Mouse (Mus musculus) heart, adult 18-20 months (tissue): ENCODE results near the gene Phyh. TPM values are rescaled to one million over a fixed set of nuclear protein-coding genes. Genes with fewer than 3 reads are reported as not detected.

Experiments
- total RNA-seq, 2 experiments: library from RNA; stranded (reverse); gene quantifications; 2 replicates each; pipeline ENCODE4 v1.2.3; 2021

Gene Phyh
- total RNA-seq, 2 experiments from 2014 or later, result 810 to 890 TPM

Other genes starting within 250 kb of the Phyh start
- gene Bend7, start 201.2 kb upstream of the Phyh start, total RNA-seq, result 1 to 10 TPM; 5.3 to 5.7 TPM
- 10 to 100 TPM; 12.0 to 13.0 TPM for gene Sephs1, start 37.5 kb upstream of the Phyh start, total RNA-seq
- under 1 TPM in 1 of 2 experiments, not detected in 1; 0.80 TPM for gene Ucma, start 57.1 kb downstream of the Phyh start, total RNA-seq
- gene Mcm10, start 93.8 kb downstream of the Phyh start, total RNA-seq, result under 1 TPM; 0.46 to 0.82 TPM
- 100 to 1,000 TPM in 1 of 2 experiments, 10 to 100 TPM in 1; 88.3 to 107 TPM for gene Optn, start 145.0 kb downstream of the Phyh start, total RNA-seq
- 1 to 10 TPM; 2.9 to 4.7 TPM for gene Ccdc3, start 218.8 kb downstream of the Phyh start, total RNA-seq